Mouse (Mus musculus) megakaryocyte-erythroid progenitor cell, adult 5-6 weeks (primary cell): Measurements from ENCODE around the gene 4933428G20Rik. TPM values are rescaled to one million over a fixed set of nuclear protein-coding genes. Genes with fewer than 3 reads are reported as not detected.

Source experiments
- ATAC-seq: replicated peaks from 2 replicates; pipeline ENCODE4 v1.8.0; 2016; ENCODE audit warnings: mild to moderate bottlenecking, inconsistent platforms; ENCODE audit not compliant: severe bottlenecking, poor library complexity, low FRiP score, low TSS enrichment
- total RNA-seq, 2 experiments: library from RNA; stranded (forward) in 1 of 2; stranded (reverse) in 1 of 2; fragments of 200-1000, 215-1000 nt in 1 of 2; fragments of >200 nt in 1 of 2; fragmentation: Nextera tagmentation in 1 of 2; gene quantifications; 2 replicates each; pipeline ENCODE4 v1.2.3; 2014 to 2017

4933428G20Rik gene
- total RNA-seq, 2 experiments from 2014 or later, result not detected

DNA sequence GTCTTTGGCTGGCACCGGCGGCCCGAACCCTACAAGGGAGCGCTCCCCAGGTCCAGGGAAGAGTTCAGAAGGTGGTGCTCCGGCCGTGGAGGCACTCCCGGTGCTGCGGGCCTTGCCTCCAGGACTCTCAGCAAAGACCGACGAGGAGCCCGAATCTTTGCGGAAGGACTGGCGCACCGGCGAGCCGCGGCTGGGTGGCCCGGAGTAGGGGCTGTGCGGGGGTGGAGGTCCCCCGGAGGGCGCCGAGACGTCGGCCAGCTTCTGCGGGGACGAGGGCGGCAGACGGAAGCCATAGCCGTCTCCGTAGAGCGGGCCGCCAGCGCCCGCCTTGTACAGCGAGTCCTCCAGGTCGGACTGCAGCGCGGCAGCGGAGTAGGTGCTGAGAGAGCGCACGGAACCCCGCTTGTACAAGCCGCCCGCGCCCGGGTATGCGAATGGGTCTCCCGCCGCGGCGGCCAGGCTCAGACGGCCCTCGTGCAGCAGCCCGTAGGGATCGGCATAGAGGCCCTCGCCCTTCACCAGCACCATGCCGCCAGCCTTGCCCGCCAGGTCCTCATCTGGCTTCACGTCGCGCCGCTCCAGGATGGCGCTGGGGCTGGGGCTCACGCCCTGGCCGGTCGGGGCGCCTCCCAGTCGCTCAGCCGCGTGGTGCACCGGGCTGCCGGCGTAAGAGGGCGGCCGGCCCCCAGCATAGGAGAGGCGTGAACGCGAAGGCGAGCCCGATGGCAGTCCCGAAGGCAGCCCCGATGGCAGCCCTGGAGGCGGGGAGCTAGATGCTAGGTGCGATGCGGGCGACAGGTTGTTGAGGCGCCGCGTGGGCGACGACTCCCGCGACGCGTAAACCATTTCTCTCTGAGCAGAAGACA, 34.5 kb upstream of the 4933428G20Rik start:
- no peak for ATAC-seq

DNA sequence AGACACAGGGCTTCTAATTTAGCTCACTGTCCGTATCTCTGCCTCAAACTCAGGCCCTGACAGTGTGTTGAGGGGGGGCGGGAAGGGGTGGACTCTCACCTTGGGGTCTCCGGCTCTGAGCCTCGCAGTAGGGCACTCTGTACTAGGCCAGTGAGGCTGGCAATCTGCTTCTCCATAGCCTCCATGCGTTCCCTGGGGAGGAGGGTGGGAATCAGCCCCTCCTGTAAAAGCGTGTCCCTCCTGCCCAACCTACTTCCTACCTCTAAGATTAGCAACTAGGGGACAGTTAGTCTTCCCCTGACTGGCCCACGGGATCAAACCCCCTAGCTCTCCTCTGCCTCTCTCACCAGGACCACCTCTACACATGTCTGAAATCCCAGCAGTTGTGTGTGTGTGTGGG, 33.5 kb upstream of the 4933428G20Rik start:
- no peak for ATAC-seq

DNA sequence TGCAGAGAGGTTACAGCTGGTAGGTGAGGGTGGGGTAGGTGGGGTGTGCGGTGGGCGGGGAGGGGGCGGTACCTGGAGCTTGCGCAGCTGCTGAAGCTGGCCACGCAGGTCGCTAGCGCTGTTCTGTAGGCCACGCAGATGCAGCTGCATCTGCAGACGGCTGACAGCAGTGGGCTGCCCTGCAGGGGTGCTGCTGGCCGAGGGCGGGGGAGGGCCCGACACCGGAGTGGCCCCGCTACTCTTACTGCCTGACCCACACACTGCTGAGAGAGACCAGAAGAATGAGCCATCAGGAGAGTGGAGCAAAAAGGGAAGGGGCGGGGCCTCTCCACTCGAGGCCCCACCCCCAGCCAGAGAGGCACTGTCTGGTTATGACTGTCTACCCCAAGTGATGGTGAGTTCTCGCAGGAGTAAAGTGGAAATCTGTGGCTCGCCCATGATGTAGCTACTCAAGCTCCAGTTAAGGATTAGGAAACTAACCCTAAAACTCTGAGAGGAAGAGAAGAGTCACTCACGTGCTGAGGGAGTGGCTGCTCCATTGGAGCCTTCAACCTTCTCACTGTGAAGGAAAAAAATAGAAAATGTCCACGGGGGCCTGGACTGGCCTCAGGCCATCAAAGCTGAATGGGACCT, 32.9 kb upstream of the 4933428G20Rik start:
- ATAC-seq, result 0 out of 2 replicates have a peak, but pooled peaks have one; percentile 24

DNA sequence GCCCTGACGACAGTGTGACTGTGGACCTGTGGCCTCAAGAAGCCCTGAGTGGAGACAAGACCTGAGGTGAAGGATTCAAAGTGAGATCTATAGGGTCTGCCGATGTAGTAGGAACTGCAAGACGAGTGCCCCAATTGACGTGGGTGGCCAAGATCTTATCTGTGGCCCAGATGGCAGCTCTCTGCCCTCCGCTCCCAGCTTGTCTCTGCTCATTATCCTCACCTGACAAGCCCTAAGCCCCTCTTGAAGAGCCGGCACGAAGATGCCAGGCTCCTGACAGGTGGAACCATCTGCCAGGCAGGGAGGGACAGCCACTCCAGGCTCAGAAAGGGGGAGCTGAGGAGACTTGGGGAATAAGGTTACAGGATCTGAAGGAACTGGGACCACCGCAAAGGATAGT, 32.2 kb upstream of the 4933428G20Rik start:
- ATAC-seq, result 0 out of 2 replicates have a peak, but pooled peaks have one; percentile 19

DNA sequence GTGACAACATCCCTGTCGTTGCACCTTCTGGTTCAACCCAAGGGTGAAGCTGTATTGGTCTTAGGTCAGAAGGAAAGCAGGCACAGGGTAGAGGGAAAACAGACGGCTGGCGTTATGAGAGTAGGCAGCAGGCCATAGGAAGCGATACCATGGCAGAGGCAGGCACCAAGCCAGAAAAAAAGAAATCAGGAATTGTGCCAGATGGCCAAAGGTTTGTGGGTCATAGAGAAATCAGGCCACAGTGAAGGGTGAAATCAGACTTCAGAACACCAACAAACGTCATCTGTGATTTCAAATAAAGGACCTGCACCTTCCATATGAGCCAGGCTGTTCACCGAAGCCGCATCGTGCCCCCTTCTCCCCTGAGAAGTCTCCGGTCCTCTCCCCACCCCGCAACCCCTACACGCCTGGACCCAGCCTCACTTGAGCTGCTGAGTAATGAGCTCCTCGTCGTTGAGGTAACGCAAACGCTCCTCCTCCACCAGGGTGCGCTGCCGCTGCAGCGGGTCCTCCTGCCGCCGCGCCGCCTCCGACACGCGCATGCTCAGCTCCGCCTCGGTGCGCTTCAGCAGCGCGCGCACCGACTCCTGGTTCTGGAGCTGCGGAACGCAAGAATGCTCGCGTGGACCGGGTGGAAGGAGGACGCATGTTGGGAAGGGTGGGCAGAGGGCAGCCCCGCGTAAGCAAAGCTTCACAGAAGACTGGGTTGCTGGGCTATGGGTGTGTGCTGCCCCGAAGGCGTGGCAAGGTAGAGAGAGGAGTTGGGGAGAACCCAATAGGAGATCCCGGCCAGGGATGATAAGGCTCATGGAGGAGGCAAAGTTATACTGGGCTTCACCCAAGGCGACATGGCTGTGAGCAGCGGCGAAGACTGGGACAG, 31.5 kb upstream of the 4933428G20Rik start:
- peak; percentile 85 for ATAC-seq

DNA sequence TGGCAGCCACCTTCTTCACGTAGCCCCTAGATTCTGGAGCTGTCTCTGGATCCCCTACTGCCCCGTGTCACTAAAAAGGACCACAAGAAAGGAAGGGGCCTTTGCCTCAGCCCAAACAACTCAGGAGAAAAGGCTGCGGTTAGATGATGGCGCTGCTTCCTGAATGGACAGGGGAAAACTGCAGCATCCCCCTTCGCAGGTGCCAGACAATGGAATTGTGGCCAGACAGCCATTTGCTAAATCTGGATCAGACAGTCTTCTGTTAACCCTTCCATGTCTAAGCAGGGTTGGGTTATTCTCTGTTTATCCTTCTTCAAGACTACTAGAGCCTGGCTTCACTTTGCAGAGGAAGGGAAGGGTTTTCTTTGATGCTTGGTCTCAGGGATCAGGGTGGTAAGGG, 30.8 kb upstream of the 4933428G20Rik start:
- ATAC-seq, result no peak

DNA sequence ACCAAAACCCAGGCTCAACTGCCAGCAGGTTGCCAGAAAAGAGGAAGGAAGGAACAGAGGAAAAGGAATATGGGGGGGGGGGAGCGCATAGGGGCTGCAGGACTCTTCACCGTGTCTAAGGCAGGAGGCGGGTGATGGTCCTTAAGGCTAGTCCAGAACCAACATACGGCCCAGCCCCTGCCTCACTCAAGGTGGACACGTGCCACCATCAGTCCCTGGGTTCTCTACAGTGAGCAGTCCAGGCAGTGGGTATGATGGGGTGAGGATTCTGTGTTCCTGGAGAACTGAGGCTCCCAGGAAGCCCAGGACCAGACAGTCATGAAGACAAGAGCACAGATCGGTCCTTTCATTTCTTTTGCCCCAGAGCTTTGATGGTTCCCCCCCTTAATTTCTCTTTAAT, 29.9 kb upstream of the 4933428G20Rik start:
- no peak for ATAC-seq

DNA sequence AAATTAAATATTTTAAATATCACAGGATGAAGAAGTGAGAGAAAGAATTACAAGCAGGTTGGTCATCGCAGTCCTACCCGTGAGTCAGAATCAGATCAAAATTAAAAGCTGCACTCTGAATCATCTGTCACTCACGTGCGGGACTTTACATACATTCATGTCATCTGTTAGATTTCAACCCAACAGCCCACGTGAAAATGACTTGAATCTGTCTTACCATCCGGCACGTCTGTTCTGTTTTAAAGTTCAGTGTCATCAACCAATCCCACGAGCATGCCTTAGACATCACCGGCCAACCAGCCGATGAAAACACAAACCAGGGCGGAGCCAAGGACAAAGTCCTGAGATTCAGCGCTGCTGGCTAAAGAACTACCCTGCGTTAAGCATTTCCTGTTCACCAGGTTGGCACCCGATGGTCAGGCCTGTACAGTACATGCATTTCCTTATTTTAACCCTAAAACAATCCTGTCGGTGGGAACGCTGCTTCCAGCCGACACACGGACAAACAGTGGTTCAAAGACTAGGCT, 28.2 kb upstream of the 4933428G20Rik start:
- ATAC-seq, result no peak

DNA sequence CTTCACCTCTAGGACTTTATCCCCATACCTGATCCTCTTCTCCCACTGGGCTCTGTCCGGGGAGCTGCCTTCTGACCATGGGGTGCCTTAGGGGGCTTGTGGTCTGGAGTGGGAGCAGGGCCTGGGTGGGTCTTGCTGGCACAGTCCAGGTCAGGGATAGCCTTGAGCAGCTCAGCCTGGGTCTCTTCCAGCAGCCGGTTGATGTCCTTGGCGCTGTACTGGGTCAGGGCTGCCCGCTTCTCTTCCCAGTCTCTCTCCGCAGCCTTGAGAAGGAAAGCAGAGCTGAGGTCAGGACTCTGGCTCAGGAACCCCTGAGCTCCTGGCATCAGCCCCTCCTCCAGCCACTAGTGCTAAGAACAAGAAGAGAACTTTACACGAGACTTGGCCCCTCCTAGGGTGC, 25.2 kb upstream of the 4933428G20Rik start:
- ATAC-seq, result no peak

DNA sequence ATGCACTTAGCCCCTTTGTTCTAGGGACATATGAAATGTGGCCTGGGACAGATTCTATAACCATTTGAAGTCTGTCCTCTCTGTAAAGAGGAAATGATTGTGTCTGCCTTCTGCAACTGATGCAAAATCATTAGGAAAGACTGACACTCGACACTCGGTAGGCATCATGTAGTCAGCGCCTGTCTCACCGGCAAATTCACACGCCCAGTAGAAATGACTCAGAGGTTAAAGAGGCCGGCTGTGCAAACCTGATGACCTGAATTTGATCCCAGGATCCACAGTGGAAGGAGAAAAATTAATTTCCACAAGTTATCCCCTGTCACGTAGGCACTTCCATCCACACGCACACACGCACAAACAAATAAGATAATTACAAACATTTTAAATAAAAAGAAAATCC, 24.2 kb upstream of the 4933428G20Rik start:
- no peak for ATAC-seq

DNA sequence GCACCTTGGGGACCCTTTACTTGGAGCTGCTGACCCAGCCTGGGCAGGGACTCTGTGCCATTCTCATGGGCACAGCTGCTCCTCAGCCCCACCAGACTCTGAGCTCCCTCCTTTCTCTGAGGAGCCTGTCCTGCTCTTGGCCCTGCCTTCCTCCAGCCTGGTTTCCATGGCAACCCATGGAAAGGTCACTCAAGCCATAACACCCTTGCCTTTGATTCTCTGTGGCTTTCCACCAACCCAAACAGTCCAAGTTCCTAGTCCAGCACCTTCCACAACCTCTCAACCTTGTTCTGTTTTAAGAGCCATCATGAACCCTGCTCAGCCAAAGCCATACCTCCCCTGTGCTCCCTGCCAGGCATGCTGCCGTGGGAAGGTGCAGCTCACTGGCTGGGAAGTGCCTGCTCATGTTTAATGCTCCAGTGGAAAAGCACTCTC, 23.7 kb upstream of the 4933428G20Rik start:
- no peak for ATAC-seq

DNA sequence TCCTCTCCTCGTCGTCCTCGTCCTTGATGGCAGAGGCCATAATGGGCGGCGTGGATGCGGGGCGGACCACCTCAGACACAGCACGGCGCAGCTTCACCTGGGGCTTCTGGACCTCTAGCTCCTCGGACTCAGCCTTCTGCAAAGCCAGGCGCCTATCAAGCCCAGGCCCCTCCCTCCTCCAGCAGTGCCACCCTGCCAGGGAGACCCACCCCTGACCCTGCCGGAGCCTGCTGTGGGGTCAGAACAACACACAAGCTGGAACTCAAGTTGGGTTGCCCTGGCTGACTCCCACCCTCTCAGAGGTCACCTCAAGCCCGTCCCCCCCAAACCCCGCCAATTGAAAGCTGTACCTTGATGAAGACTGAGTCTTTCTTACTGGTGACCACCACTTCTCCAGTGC, 23.0 kb upstream of the 4933428G20Rik start:
- no peak for ATAC-seq

DNA sequence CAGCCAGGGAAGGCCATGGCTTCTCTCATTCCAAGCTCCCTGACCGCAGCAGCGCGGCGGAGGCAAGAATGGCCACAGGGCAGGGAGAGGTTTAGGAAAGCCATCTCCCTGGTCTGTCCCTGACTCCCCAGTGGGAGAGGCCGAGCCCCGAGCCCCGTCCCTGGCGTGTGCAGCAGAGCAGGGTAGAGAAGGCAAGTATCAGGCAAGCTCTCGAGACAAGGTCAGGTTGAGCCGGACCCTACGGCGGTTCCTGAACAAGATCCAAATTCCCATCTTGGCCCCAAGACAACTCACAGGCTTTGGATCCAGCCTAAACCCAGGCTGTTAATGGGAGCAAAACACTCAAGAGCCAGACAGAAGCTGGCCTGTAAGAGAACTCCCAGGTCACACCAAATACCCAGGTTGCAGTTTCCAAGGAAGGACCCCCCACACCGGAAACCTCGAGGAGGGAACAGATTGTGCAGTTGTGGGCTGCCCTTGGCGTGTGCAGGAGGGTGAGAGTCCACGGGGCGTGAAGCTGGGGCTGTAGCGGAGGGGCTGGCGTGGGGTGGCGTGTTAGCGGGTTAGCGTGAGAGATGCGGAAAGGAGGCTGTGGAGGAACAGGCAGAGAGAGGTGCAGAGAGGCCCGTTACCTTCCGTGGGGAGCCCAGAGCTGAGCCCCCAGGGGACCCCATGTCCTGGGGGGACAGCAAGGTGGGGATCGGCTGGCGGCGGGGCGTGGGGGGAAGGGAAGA, 21.8 kb upstream of the 4933428G20Rik start:
- ATAC-seq, result no peak

DNA sequence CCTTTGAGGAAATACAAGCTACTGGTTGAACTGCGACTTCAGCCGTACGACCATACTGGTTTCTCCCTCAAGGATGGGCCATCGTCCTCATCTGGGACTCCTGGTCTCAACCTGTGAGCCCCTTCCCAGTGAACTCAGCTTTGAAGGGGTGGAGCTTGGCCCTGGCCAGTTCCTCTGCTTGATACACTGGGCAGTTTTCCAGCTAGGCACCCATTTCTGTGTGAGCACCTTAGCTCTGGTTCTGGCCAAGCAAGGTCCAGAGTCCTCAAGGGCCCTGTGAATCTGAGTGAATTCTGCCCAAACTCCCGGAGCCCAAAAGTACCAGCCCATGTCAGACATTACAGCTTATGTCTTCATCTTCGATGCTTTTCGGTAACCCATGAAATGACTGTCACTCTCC, 20.4 kb upstream of the 4933428G20Rik start:
- no peak for ATAC-seq

DNA sequence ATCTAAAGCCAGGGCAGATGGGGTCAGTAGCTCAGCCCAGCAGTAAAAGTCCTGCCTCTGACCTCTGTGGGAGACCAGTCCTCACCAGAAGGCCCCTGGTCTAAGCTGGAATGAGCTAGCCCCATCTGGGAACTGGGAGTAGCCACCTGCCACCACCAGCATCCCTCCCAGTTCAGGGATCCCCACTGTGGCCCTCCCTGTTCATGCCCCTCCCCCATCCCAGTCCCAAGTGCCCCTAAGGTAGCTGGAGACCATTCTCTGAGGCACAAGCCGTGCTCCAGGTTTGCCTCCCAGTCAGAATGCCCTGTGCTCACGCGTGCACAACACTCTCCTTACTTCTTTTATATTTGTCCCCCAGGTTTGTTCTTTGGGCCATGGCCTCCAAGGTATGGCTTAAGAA, 12.9 kb upstream of the 4933428G20Rik start:
- no peak for ATAC-seq

DNA sequence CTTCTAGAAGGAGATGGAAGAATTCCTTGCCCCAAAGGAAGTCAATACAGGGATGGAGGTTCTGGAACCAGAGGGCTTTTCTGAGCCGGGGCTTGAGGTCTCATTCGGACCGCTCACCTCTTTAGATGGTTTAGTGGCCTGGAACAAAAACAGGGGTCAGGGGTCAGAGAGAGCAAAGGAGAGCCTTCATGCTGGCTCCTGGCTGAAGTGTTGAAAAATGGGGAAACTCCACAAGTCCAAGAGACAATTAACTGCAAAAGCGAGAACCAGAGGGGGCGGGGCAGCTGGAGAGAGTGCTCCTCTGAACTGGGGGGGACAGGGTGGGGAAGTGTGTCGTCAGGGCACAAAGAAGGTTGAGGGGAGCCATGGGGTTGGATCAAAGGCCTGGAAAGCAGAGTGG, 12.4 kb upstream of the 4933428G20Rik start:
- ATAC-seq, result no peak

DNA sequence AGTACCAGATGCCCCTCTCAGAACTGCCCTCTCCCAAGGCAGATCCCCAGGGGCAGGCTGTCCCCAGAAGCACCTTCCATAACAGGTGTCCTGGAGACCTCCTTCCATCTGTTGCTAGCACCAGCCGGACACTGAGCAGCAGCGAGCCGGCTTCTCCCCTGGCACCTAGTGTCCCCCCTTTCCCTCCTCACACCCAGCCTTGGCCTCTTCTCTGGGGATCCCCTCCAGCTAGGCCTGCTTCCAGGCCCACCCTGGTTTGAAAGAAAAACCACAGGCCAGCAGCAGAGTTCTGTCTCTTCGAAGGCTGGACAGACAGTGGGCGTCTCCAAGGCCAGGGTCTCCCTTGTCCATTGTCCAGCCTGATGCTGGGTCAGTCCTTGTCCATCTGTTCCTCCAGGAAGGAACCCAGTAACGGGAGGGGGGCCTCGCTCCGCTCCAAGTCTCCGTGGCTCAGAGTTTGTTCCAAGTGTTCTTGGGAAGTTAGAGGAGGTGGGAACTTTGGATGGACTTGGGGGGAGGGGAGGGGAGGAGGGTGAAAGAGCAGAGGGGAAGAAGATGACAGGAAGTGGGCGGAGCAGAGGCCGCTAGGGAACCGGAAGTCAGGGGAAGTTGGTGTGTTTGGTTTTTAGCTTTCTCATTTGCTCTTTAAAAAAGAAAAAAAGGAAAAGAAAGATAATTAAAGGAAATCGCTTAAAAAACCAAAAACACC, 11.7 kb upstream of the 4933428G20Rik start:
- 0 out of 2 replicates have a peak, but pooled peaks have one; percentile 13 for ATAC-seq

DNA sequence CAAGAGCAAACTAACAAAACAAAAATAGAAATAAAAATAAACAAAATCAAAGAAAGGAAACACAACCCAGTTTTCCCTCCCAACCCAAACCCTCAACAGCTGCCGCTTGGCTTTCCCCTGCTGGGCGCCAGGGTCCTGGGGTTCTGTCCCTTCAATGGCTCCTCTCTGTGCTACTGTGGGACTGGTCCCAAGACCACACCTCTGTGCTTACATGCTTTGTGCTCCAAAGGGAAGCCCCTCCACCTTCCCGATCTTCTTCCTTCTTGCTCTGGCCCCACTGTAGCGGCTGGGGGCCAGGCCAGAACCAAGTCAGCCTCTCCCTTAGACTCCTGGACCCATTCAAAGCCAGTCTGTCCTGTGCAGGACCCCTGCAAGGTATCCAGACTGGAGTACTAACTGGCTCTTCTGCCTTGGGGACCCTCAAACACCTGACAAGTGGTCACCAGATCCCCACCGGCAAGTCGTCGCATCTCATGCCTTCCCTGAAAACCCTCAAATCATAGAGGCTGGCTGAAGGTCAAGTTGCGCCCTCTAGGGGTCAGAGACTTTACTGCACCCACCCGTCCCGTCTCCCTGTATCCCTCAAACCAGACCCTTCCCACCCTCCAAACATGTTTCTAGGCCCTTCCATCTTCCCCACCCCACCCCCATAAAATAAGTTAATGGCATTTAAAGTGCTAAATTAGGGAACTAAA, 11.0 kb upstream of the 4933428G20Rik start:
- 0 out of 2 replicates have a peak, but pooled peaks have one; percentile 44 for ATAC-seq
